Mouse (Mus musculus): ENCODE measurements around the gene Fxyd3.

DNA sequence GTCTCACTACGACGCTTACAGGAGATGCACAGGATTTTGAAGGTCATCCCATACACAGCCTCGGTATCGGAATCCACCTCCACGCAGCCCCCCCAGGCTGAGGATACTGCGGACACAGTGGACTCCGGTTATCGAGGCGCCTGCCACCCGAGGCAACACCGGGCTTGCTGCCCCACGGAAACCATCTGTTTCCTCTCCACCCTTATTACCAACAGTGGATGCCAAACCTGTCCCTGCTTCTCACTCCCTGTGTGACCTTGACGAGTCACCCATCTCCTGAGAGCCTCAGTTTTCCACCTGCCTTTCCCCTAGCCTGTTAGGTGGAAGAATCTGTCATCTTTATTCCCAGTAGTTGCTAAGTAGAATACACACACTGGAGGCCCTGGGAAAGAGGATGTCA lies 48.6 kb upstream of the Fxyd3 start:
- no peak for TF ChIP-seq ZC3H11A (IDR thresholded peaks at IDR 0.05; ENCODE audit: borderline replicate concordance, low read depth, low read length)
- TF ChIP-seq HCFC1 (IDR thresholded peaks at IDR 0.05; ENCODE audit: borderline replicate concordance, insufficient read depth, low read length): no peak
- no peak for TF ChIP-seq CHD2 (IDR thresholded peaks at IDR 0.05; ENCODE audit: low read depth, low read length)
- TF ChIP-seq ZNF384 (IDR thresholded peaks at IDR 0.05; ENCODE audit: low read depth, low read length): no peak
